Mouse (Mus musculus): ENCODE results near the gene Col1a2. TPM values are rescaled to one million over a fixed set of nuclear protein-coding genes. Genes with fewer than 3 reads are reported as not detected.

The Col1a2 gene
- total and polyA plus RNA-seq, 2 experiments from 2014 or later, result 83.8 to 127 TPM

DNA sequence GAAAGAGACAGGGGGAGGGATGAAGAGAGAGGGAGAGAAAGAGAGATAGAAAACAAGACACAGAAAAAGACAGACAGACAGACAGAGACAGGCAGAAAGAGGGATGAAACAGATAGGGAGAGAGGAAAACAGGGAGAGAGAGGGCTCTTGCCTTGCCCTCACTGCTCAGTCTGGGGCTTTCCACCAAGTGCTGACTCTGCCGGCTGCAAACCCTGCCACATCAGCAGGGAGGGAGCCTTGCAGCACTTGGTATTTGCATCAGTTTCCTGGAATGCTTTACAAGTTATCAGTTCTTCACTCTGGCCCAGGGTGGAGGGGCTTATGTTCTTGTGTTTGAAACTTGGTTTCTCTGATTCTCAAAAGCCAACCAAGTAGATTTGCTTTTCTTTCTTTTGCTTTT is 1.5 kb upstream of the Col1a2 start:
- WGBS, result 5% methylated on average over 1 of the region's 1 CpGs
- ATAC-seq (no peak), DNase-seq (ENCODE audit: low spot score) (no peak)
- no peaks in the 10 kb centered on the region for H3K9me3 ChIP-seq (ENCODE audit: low read length)
- no peak overlapping the region for H3K27ac ChIP-seq
- peaks cover 4% of the 10 kb centered on the region; the same call in 1 of the 2 replicates for H3K27me3 ChIP-seq (ENCODE audit: insufficient read depth, low read length)
- no peaks in the 10 kb centered on the region for H3K36me3 ChIP-seq (ENCODE audit: insufficient read depth, low read length)
- H3K9ac ChIP-seq (replicated peaks; ENCODE audit: low read length), result no peak overlapping the region
- TF ChIP-seq CTCF (IDR thresholded peaks at IDR 0.05; ENCODE audit: low read depth), result no peak
- H3K4me3 ChIP-seq (ENCODE audit: low read length), result no peak overlapping the region
- H3K4me2 ChIP-seq (ENCODE audit: low read depth, low read length), result no peak overlapping the region
- peaks cover 4% of the 10 kb centered on the region for H3K4me1 ChIP-seq (ENCODE audit: insufficient read depth, low read length)

GRCm38 (mm10) chr6:4505158-4505997 is 764 bp downstream of the Col1a2 start:
- H3K27me3 ChIP-seq (ENCODE audit: insufficient read depth, low read length), result peaks cover 4% of the 10 kb centered on the region; the same call in 1 of the 2 replicates
- H3K9ac ChIP-seq (replicated peaks; ENCODE audit: low read length), result no peak overlapping the region; the same call in 1 of the 2 replicates
- ATAC-seq, result peak; percentile 77

GRCm38 (mm10) chr6:4506106-4506505 is 1.5 kb downstream of the Col1a2 start:
- peak; percentile 54 for DNase-seq (ENCODE audit: low spot score)

More at GRCm38 (mm10) chr6:4505158-4505997, 764 bp downstream of the Col1a2 start:
- Histone ChIP-seq H3K4me2 (ENCODE audit: low read depth, low read length) (peak overlapping the region; percentile 81), H3K4me3 (ENCODE audit: low read length) (peak overlapping the region; percentile 36), H3K36me3 (ENCODE audit: insufficient read depth, low read length) (no peaks in the 10 kb centered on the region), H3K4me1 (ENCODE audit: insufficient read depth, low read length) (peaks cover 4% of the 10 kb centered on the region), H3K27ac (no peak overlapping the region), H3K9me3 (ENCODE audit: low read length) (no peaks in the 10 kb centered on the region)
- 1% methylated on average over 31 of the region's 31 CpGs for WGBS
- DNase-seq (ENCODE audit: low spot score), result peak; percentile 14
- no peak for TF ChIP-seq CTCF (IDR thresholded peaks at IDR 0.05; ENCODE audit: low read depth)

GRCm38 (mm10) chr6:4506791-4507190 is 2.2 kb downstream of the Col1a2 start:
- Histone ChIP-seq H3K27me3 (ENCODE audit: insufficient read depth, low read length) (peaks cover 4% of the 10 kb centered on the region; the same call in 1 of the 2 replicates), H3K4me3 (ENCODE audit: low read length) (no peak overlapping the region), H3K4me1 (ENCODE audit: insufficient read depth, low read length) (peaks cover 4% of the 10 kb centered on the region), H3K27ac (no peak overlapping the region), H3K4me2 (ENCODE audit: low read depth, low read length) (peak overlapping the region; percentile 81; the same call in 1 of the 2 replicates), H3K9me3 (ENCODE audit: low read length) (no peaks in the 10 kb centered on the region), H3K9ac (replicated peaks; ENCODE audit: low read length) (no peak overlapping the region), H3K36me3 (ENCODE audit: insufficient read depth, low read length) (no peaks in the 10 kb centered on the region)
- 77% methylated on average over 5 of the region's 5 CpGs for WGBS
- no peak for TF ChIP-seq CTCF (IDR thresholded peaks at IDR 0.05; ENCODE audit: low read depth)
- ATAC-seq (no peak), DNase-seq (ENCODE audit: low spot score) (no peak)

More at GRCm38 (mm10) chr6:4506106-4506505, 1.5 kb downstream of the Col1a2 start:
- Histone ChIP-seq H3K9ac (replicated peaks; ENCODE audit: low read length) (no peak overlapping the region), H3K36me3 (ENCODE audit: insufficient read depth, low read length) (no peaks in the 10 kb centered on the region), H3K4me1 (ENCODE audit: insufficient read depth, low read length) (peaks cover 4% of the 10 kb centered on the region), H3K27me3 (ENCODE audit: insufficient read depth, low read length) (peaks cover 4% of the 10 kb centered on the region; the same call in 1 of the 2 replicates), H3K27ac (no peak overlapping the region), H3K9me3 (ENCODE audit: low read length) (no peaks in the 10 kb centered on the region), H3K4me2 (ENCODE audit: low read depth, low read length) (peak overlapping the region; percentile 81), H3K4me3 (ENCODE audit: low read length) (peak overlapping the region; percentile 36)
- TF ChIP-seq CTCF (IDR thresholded peaks at IDR 0.05; ENCODE audit: low read depth), result peak; percentile 47
- WGBS, result 15% methylated on average over 11 of the region's 11 CpGs
- ATAC-seq, result no peak

- H3K9ac ChIP-seq (replicated peaks; ENCODE audit: low read length), result no peak overlapping the region
- H3K27ac ChIP-seq, result no peak overlapping the region
- ATAC-seq (no peak), DNase-seq (ENCODE audit: low spot score) (no peak)
- H3K27me3 ChIP-seq (ENCODE audit: insufficient read depth, low read length), result peaks cover 4% of the 10 kb centered on the region; the same call in 1 of the 2 replicates
- no peaks in the 10 kb centered on the region for H3K9me3 ChIP-seq (ENCODE audit: low read length)
- no peak overlapping the region for H3K4me3 ChIP-seq (ENCODE audit: low read length)
- peaks cover 4% of the 10 kb centered on the region for H3K4me1 ChIP-seq (ENCODE audit: insufficient read depth, low read length)
- H3K4me2 ChIP-seq (ENCODE audit: low read depth, low read length), result no peak overlapping the region
- no peaks in the 10 kb centered on the region for H3K36me3 ChIP-seq (ENCODE audit: insufficient read depth, low read length)
- TF ChIP-seq CTCF (IDR thresholded peaks at IDR 0.05; ENCODE audit: low read depth), result no peak
- 84% methylated on average over 1 of the region's 1 CpGs for WGBS
These were observed 2.7 kb downstream of the Col1a2 start for GRCm38 (mm10) chr6:4507323-4507722.

GRCm38 (mm10) chr6:4508279-4508678 is 3.7 kb downstream of the Col1a2 start:
- TF ChIP-seq CTCF (IDR thresholded peaks at IDR 0.05; ENCODE audit: low read depth), result no peak
- ATAC-seq (no peak), DNase-seq (ENCODE audit: low spot score) (no peak)
- no peak overlapping the region for H3K9ac ChIP-seq (replicated peaks; ENCODE audit: low read length)
- 88% methylated on average over 4 of the region's 4 CpGs for WGBS
- H3K4me1 ChIP-seq (ENCODE audit: insufficient read depth, low read length), result peaks cover 4% of the 10 kb centered on the region
- H3K27me3 ChIP-seq (ENCODE audit: insufficient read depth, low read length), result peaks cover 4% of the 10 kb centered on the region; the same call in 1 of the 2 replicates
- H3K36me3 ChIP-seq (ENCODE audit: insufficient read depth, low read length), result no peaks in the 10 kb centered on the region
- H3K9me3 ChIP-seq (ENCODE audit: low read length), result no peaks in the 10 kb centered on the region
- no peak overlapping the region for H3K4me3 ChIP-seq (ENCODE audit: low read length)
- no peak overlapping the region for H3K4me2 ChIP-seq (ENCODE audit: low read depth, low read length)
- H3K27ac ChIP-seq, result no peak overlapping the region

Data from hindbrain, postnatal 0 days (tissue).